Mouse (Mus musculus) E14TG2a.4 (cell line): ENCODE measurements at regions not wholly inside any gene's neighbourhood (a gene's known extent, or its start where the extent isn't known, plus 50 kb on each side); places are given as distances from the start of the nearest gene placed in this dataset.

ENCODE experiments used
- CTCF ChIP-seq: conservative IDR thresholded peaks from 2 replicates; pipeline ENCODE4 v1.5.1; 2014; ENCODE audit warnings: low read length
- POU5F1 ChIP-seq: IDR thresholded peaks from 2 replicates; pipeline ENCODE4 v1.6.1; 2014; ENCODE audit warnings: low read length, borderline replicate concordance

DNA sequence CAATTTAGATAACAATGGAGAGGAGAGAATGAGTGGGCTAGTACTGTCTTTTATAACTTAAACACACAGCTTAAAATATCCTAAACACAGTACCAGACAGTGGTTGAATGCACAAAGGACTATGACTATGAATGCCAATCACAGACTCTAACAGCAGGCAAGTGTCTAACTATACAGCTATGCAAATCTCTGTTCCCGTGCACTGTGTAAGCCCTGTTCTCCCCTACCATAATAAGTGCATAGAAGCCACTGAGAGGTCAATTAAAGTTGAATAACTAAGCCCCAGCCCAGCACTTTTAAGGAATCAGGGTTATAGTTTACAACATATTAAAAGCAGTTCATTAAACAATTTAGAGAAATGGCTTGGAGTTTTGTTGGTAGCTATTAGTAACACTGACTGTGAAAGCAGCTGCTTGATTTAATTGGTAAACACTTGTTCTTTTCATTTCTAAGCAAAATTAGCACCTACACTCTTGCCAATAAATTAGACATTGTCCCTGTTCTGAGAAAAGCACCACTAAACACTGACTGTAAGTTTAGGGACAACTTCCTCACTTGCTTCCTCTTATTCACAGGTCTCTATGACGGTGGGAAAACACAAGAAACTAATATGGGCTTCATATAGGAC lies 1327.6 kb downstream of the Pcdh18 start:
- no peak for TF ChIP-seq CTCF
- TF ChIP-seq POU5F1: no peak
